Mouse (Mus musculus) NIH3T3 (cell line): ENCODE results near the gene Ryr1.
"Not testable (repeated sequence)": the region's sequence is repeated elsewhere in the genome, so short reads cannot be mapped to it uniquely, and the experiment has no call there.

ENCODE experiments used
- DNase-seq: peaks from one replicate; pipeline ENCODE4 v3.0.0-alpha.2; 2012; ENCODE audit warnings: low read depth

The Ryr1 gene

DNA sequence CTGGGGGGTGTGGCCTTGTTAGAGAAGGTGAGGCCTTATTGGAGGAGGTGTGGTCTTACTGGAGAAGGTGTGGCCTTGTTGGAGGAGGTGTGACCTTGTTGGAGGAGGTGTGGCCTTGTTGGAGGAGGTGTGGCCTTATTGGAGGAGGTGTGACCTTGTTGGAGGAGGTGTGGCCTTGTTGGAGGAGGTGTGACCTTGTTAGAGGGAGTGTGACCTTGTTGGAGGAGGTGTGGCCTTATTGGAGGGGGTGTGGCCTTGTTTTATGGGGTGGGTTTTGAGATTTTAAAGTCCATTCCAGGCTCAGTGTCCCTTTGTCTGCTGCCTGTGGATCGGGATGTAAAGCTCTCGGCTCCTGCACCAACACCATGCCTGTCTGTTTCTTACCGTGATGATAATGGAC lies 40.6 kb downstream of the Ryr1 start:
- DNase-seq, result no peak

DNA sequence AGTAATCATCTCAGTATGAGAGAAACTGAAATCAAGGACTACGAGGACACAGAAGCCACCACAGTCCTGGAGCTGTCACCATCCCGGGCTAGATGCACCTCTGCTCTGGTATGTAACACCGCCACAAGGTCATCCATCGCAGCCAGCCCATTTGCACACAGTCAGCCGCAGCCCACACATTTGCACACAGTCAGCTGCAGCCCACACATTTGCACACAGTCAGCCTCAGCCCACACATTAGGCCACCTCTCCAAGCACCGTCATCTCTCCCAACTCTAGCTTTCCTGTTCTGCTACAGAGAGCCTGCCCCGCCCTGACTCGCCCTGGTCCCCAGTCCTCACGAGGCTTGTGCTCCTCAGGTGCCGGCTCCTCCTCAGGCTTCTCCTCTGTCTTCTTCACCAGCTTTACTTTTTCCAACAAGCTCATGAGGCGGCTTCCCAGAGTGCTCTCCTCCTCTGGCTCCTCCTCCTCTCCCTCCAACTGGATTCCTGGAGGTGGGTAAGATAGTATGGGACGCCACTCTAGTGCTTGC lies 45.5 kb downstream of the Ryr1 start:
- no peak for DNase-seq

DNA sequence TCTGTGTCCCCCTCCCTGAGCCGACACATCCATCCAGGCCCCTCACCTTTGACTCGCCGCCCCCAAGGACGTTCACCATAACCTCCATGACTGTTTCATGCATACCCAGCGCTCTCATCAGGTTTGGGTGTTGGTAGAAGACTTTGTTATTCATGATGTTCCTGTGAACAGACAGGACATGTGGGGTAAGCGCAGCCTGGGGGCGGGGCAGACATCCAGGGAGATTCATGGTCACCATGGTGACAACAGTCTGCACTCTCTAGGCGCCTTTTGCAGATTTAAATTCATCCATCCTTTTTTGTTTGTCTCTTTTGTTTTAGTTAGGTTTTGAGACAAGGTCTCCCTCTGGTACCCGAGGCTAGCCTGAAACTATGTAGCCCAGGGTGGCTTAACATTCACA lies 48.0 kb downstream of the Ryr1 start:
- DNase-seq, result no peak

DNA sequence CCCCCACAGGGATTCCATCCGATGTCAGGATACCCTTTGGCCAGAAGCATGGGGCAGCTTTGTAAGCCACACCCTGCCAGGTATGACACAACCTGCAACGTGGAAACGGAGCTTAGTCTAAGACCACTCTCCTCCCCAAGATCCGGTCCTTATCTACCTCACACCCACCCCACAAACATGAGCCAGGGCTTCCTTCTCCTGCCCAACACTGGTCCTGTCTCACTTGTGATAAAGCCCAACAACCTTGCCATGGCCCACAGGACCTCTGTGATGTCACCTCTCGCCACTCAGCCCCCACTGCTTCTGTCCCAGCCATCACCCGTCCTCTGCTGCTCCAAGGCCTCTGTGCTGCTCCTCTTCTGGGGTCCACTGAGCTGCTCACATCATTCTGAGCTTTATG lies 49.8 kb downstream of the Ryr1 start:
- no peak for DNase-seq

- peak; percentile 11 for DNase-seq
Observed at GRCm38 (mm10) chr7:29072689-29073088, 52.3 kb downstream of the Ryr1 start.

DNA sequence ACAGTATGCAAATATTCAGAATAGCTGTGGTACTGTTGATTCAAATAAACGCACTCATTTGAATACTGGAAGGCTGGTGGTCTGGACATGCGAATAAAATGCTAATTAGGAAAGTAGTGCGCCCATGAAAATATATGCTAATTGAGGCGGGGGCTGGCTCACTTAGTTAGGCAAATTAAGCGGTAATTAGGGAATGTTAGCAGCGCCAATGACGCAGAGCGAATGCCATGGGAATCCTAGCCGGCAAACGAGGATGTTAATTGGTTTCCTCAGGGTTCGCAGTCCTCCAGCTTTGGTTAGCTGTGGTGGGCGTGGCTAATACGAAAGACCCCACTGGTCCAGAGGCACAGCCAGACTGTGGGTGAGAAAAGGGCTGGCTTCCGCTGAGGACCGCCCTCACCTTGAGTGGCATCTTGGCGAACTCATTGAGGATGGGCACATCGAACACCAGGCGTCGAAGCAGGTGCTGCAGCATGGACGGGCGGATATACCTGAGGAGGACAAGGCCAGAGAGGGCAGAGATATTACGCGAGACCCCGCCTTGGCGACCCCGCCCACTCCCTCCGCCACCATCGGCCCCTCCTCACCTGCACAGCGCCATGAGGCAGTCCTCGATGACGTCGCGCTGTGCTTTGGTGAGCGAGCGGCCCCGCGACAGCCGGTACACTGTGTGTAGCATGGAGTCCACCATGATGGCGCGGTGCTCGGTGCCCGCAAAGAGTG lies 53.6 kb downstream of the Ryr1 start:
- DNase-seq, result no peak

DNA sequence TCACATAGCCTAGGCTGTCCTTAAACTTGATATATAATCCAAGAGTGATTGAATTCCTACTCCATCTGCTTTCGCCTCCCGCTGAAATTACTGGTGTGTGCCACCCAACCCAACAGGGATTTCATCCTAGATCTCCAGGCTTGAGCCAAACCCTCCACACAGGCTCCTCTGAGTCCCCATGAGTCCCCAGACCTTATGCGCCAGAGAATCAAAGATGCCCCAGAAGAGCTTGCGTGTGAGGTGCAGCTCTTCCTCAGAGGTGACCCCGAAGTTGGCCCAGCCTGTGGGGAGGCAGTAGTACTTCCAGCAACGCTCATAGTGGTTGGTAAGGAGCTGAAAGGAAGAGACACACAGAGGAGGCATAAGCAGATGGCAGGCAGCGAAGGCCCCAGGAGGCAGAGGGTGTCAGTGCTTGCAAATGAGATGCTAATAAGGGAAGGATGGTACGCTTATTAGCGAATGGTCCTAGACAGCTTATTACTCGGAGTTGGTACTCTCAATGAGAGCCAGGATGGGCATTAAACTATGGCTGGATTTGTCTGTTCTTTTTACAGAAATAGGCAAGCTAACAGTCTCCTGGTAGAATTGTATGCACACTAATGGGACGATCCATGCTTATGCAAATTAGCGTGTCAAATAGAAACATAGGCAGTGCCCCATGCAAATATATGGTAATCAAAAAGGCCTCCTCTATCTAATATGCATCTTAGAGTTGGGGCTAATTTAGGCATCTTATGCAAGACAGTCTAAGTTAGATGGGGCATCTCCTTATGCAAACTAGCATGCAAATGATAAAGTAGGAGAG lies 54.4 kb downstream of the Ryr1 start:
- no peak for DNase-seq

GRCm38 (mm10) chr7:29067758-29068157 lies 57.2 kb downstream of the Ryr1 start:
- no peak for DNase-seq

DNA sequence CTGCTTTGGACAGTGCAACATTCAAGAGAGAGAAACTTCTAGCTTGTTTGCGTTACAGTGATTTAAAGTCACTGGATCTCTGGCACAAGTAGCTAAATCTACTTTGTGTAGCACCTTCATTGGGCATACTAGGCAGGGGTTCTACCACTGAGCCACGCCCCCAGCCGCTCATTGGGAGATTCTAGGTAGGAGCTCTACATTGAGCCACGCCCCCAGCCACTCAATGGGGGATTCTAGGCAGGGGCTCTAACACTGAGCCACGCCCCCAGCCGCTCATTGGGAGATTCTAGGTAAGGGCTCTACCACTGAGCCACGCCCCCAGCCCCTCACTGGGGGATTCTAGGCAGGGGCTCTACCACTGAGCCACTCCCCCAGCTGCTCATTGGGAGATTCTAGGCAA lies 61.5 kb downstream of the Ryr1 start:
- not testable (repeated sequence) for DNase-seq

DNA sequence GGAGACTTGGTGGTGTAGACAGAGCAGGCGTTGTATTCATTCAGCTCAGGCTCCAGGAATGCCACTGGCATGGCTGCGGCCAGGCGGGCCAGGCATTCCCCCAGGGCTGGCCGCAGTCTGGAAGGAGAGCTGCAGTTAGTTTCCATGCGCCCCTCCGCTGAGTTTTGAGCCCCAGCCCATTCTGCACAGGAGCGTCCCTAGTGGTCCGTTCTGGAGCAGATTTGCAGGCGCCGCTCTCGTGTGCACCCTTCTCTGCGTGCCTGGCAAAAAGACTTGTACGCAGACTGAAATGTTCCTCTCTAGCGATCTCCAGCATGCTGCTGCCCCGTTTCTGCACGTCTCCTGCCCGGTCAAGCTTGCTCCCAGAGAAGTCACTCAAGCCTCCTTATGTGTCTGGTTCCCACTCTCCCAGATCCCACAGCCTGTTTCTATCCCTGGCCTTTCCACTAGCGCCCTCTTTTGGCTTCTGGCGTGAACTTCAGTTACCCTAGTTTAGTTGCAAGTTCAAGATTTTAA lies 63.4 kb downstream of the Ryr1 start:
- peak; percentile 42 for DNase-seq

DNA sequence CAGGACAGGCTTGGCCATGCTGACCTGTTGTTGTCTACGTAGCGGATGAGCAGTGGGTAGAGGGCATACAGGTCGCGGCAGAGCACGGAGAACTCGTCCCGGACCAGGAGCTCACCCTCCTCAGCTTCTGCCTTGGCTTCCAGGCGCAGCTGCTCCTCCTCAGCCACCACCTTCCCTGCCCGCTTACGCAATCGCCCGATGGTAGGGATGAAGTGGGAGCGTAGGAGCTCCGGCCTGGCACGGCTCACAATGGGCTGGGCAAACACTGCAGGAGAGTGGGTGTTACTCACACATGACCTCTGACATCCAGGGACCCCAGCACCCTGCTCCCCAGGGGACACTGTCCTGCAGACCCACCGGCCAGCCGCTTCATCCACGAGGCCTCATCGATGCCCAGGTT lies 65.5 kb downstream of the Ryr1 start:
- DNase-seq, result peak; percentile 17

- no peak for DNase-seq
Observed at GRCm38 (mm10) chr7:29052821-29053220, 72.2 kb downstream of the Ryr1 start.

DNA sequence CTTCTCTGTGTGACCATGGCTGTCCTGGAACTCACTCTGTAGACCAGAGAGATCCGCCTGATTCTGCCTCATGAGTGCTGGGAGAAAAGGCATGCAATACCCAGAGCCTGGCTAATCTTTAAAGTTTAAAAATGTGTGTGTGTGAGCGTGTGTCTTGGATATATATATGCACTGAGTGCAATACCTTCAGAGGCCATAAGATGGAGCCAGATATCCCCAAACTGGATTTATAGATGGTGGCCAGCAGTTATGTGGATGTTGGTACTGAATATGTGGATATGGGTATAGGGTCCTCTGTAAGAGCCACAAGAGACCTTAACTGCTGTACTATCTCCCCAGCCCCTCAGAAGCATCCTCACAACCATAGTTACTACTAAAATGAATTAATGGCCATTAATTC lies 74.2 kb downstream of the Ryr1 start:
- DNase-seq, result peak; percentile 78

GRCm38 (mm10) chr7:29048615-29049014 lies 76.4 kb downstream of the Ryr1 start:
- no peak for DNase-seq

GRCm38 (mm10) chr7:29048070-29048469 lies 76.9 kb downstream of the Ryr1 start:
- DNase-seq, result no peak

DNA sequence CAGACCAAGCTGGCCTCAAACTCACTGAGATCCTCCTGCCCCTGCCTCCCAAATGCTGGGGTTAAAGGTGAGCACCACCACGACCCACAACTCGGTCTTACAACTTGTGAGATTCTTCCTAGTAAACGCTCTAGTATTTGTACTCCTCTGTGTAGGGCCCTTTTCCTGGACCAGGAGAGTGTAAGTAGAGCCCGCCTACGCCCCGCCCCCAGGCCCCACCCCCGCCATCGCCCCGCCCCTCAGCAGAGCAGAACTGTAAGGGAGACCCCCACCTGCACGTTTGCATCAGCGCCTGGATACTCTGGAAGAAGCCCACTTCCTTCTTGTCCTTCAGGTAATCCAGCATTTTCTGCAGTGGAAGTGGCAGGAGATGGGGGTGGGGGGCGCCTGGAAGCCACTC lies 78.4 kb downstream of the Ryr1 start:
- DNase-seq, result no peak

- no peak for DNase-seq
Observed at GRCm38 (mm10) chr7:29044302-29044701, 80.7 kb downstream of the Ryr1 start.

DNA sequence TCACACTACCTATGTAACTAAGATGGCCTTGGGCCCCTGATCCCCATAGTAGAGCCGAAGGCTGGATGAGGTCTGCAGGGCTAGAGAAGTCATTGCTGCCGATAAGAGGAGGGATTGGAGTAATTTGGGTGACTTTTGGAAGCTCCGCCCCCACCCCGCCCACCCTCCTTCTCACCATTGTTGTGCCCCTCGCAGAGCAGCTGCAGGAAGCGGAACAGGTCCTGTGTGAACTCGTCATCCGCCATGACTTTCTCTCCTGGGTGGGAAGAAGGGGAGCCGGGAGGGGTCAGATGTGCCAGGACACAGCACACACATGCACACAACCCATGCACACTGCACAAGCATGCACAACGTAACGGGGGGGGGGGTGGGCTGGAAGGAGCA lies 81.3 kb downstream of the Ryr1 start:
- DNase-seq, result no peak

- DNase-seq, result peak; percentile 72
Observed at GRCm38 (mm10) chr7:29043016-29043673, 81.8 kb downstream of the Ryr1 start.

DNA sequence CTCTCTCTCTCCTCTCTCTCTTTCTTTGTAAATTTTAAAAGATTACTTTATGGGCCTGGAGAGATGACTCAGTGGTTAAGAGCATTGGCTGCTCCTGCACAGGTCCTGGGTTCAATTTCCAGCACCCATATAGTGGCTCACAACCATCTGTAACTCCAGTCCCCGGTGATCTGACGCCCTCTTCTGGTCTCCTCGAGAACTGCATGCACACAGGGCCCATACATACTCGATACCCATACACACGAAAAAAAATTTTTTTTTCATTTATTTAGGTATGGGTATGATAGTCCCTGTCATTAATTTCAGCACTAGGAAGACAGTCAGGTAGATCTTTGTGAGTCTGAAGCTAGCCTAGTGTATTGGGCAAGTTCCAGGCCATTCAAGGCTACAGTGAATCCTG lies 83.8 kb downstream of the Ryr1 start:
- no peak for DNase-seq

DNA sequence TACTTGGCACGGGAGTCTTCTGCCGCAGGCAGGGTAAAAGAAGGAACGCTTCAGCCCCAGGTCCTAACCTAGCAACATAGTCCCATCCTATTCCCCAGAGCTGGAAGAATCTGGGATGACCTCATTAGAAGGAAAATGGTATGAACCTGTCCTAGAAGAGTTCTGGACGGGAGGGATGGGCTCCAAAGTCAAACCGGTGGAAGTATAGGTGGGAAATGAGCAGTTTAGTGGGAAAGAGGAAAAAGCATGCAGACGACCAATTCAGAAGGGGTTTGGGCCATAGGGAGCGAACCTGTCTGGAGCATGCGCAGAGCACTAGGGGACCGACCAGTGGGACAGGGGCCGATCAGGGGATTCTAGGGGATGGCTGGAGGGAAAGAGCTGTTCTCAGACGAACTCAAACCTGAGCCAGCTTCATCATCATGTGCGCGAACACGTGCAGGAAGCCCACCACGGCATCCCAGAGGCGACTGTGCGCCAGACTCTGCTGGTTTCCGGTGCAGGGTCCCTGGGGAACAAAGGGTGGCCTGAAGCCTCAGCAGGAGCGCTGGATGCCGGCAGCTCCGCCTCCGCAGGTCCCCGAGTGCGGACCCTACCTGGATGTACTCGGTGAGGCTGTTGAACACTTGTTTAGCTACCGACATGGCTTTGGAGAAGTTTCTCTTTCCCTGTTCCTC lies 84.9 kb downstream of the Ryr1 start:
- DNase-seq, result peak; percentile 43

GRCm38 (mm10) chr7:29039604-29039984 lies 85.4 kb downstream of the Ryr1 start:
- DNase-seq, result peak; percentile 97
